Mouse (Mus musculus): ENCODE results near the gene Qpctl.

Gene Qpctl

DNA sequence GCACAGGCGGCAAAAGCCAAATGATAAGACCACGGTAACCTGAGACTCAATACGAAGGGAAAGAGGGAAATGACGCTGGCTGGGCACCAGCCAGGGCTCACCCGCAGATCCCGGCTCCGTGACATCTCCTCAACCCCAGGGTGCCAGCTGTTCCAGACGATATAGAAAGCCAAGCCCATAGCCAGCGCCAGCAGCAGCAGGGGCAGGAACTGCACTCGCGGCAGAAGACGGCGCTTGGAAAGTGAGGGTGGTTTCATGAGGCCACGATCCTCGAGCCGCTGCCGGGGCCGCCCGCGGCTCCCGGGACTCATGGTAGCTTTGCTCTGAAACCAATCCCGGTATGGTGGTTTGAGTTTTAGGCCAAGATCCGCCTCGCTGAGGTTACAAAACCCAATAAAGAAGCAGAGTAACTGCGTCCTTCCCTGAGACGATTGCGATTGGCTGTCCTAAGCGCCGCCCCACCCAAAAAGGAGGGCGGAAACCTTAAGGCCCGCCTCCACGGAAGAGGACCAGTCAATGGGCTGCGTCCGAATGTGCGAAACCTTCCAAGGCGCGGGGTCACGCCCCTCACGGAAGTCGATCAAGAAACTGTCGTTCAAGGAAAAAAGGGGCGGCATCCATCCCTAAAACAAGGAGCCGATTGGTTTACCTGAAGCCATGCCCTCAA, at the start of gene Qpctl:
Gene Qpctl (minus strand): TSS at position 417 of the 667 bp plus-strand sequence.
- peak; percentile 89 for ATAC-seq (ENCODE audit: insufficient number of reproducible peaks, low FRiP score, low TSS enrichment)

DNA sequence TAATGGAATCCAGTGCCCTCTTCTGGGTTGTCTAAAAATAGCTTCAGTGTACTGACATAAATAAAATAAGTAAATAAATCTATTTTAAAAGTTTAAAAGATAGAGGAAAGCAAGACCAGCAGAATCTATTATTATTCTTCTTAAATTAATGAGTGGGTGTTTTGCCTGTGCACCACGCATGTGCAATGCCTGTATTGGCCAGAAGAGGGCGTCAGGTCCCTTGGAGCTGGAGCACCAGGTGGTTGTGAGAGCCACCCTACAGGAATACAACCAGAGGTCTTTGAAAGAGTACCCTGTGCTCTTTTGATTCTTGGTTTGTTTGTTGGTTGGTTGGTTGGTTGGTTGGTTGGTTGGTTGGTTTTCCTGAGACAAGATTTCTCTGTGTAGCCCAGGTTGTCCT, 48.9 kb upstream of the Qpctl start:
- ATAC-seq (ENCODE audit: insufficient number of reproducible peaks, low FRiP score, low TSS enrichment): no peak

DNA sequence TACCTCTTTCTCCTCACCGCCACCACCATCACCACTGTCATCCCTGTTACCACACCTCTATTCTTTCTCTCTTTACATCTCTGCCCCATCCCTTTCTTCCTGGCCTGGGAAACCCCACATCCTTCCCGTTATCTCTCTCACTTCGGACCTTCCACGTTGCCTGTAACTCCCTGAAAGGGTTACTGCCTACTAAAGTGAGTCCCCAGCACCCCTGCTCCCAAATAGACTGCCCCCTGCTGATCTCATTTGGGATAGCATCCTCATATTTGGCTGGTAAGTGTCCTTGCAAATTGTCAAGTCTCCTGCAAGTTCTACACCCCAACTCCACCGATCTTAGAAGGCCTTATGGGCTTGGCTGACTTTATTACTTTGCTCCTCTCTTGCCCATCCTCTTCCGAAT, 47.6 kb upstream of the Qpctl start:
- ATAC-seq (ENCODE audit: insufficient number of reproducible peaks, low FRiP score, low TSS enrichment): no peak

DNA sequence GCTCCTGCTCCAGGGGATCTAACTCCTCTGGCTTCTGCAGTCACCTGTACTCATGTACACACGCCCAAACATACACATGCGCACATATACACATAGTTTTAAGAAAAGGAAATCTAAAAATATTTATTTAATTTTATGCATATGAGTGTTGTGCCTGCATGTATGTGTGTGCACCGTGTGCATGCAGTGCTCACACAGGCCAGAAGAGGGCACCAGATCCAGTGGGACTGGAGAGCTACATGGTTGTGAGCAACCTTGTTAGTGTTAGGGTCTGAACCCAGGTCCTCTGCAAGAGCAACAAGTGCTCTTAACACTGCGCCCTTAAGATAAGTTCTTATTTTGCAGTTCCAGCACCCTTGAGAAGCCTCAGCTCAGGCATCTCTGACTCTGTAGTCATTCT, 45.6 kb upstream of the Qpctl start:
- ATAC-seq (ENCODE audit: insufficient number of reproducible peaks, low FRiP score, low TSS enrichment): no peak

DNA sequence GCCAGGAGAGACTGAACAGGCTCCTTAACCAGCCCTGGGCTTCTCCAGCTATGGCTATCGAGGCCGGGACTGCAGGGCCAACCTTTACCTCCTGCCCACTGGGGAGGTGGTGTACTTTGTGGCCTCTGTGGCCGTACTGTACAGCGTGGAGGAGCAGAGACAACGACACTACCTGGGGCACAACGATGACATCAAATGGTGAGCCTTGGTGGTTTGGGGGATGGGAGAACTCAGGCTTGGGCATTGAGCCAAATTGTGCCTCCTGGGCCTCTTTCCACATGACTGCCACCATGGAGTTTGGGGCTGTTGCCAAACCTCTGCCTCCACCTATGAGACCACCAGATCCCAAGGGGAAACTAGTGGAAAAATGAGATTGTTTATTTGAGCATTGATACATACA, 35.7 kb upstream of the Qpctl start:
- ATAC-seq (ENCODE audit: insufficient number of reproducible peaks, low FRiP score, low TSS enrichment): no peak

DNA sequence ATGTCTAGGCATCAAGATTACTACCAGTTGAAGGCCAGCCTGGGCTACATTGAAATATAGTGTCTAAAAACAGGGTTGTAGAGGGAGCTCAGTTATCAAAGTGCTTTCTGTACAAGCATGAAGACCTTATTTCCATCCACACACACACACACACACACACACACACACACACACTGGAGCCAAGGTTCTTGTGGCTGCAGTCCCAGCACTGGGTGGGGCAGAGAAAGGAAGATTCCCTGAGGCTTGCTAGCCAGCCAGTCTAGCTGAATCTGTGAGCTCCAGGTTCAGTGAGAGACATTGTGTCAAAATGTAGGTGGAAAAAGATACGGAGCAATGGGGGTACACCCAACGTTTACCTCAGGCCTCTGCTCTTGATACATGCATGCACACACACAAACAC, 35.2 kb upstream of the Qpctl start:
- no peak for ATAC-seq (ENCODE audit: insufficient number of reproducible peaks, low FRiP score, low TSS enrichment)

DNA sequence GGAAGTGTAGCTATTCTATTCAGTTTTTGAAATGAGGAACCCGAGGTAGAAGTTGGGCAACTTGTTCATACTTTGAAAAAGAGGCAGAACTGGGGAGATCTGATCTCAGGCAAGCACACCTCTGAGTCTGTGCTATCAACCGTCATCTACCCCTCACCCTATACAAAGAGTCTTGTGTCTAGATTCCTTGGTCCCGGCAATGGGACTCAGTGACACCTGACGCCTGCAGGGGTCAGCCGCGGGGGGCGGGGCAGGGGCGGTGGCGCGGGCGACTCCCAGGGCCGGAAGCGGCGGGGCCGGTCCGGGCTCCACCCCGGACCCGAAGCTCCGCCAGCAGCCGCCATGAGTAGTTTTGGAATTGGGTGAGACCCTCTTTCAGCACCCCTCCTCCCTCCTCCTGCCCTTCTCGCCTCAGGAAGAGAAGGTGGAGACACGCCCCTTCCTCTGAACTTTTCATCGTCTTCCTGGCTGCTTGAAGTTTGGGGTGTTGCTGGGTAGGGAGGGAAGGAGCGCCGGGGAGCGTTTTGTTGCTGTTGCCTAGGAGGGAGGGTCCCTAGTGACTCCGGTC, 31.9 kb upstream of the Qpctl start:
- ATAC-seq (ENCODE audit: insufficient number of reproducible peaks, low FRiP score, low TSS enrichment): no peak

DNA sequence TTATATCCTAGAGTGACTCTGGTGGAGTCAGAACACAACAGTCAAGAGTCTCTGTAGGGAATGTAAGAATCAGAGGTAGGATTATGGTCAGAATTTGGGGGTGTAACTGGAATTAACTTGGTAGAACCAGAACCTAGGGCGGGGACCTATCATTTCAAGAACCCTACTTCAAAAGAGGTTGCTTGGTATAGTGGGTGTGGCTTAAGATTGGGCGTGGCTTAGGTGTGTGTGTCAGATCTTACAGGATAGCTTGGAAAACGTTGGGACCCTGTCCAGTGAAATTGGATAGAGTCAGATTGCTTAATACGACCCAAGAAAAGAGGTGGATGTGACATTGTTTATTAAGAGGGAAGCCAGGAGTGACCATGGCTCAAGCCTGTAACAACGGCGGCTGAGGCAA, 30.8 kb upstream of the Qpctl start:
- no peak for ATAC-seq (ENCODE audit: insufficient number of reproducible peaks, low FRiP score, low TSS enrichment)

DNA sequence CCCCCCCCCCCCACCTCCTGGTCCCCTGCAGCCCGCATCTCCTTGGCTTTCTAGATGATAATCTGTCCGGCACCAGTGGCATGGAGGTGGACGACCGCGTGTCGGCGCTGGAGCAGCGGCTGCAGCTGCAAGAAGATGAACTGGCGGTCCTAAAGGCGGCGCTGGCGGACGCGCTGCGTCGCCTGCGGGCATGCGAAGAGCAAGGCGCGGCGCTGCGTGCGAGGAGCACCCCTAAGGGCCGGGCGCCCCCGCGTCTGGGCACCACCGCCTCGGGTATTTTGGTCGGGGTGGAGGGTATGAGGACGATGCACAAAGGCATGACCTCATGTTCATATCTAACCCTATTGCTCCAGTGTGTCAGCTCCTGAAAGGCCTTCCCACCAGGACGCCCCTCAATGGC, 30.1 kb upstream of the Qpctl start:
- ATAC-seq (ENCODE audit: insufficient number of reproducible peaks, low FRiP score, low TSS enrichment): no peak

DNA sequence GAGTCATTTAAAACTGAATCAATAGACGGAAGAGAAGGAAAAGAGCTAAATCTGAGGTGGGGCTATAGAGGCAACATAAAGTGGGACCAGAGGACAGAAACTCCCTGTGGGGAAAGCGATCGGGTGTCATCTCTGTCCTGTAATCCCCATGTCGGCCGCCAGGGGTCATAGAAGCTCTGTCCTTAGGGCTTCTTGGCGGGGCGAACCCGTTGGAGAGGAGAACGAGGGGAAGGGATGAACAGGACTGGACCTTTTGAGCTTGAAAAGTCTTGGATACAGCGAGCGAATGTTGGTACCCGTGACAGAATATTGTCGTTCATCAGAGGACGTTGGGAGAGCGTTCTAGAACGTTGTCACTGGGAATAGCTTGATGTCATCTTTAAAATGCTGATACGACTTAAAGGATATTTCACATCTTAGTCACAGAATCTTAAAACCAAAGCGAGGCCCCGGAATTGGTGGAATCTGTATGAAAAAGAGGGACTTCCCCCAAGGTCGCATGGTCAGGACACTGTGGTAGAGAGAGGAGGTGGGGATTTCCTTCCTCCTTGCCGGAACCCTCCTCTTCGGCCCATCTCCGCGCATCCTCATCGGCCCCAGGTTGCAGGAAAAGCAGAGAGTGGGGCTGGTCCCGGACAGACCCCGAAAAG, 29.5 kb upstream of the Qpctl start:
- ATAC-seq (ENCODE audit: insufficient number of reproducible peaks, low FRiP score, low TSS enrichment): no peak

DNA sequence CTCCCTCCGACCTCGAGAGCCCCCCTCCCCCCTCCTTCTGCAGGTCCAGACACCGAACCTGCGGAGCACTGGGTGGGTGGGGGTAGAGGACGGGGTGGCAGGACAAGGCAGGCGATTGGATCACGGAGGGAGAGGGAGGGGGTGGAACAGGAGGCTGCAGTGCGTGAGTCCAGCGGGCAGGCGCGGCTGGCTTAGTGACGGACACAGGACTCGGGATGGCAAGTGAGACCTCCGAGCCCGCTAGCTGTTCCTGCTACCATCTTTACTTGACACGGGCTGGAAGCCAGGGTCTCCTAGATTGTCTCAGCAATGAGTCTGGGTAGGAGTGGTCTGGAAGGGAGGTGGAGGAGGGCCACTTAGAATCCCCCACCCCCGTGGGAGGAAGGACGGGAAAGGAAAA, 28.9 kb upstream of the Qpctl start:
- ATAC-seq (ENCODE audit: insufficient number of reproducible peaks, low FRiP score, low TSS enrichment): 0 out of 2 replicates have a peak, but pooled peaks have one; percentile 27

DNA sequence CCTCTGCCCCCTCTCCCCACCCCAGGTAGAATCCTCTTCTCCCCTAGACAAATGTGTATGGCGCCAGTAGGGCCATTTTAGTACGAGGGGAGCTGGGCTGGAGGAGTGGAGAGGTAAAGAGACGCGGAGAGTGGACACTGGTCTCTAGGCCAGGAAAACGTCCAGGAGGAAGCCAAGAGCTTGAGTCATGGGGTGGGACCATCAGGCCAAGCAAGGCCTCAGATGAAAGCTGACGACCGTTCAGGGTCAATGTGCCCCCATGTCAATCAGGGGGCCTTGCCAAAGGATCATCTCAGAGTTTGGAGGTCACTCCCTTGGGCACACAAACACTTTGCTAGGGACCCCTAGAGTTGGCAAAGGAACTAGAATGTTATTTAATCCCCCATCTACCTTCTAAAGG, 28.1 kb upstream of the Qpctl start:
- no peak for ATAC-seq (ENCODE audit: insufficient number of reproducible peaks, low FRiP score, low TSS enrichment)

DNA sequence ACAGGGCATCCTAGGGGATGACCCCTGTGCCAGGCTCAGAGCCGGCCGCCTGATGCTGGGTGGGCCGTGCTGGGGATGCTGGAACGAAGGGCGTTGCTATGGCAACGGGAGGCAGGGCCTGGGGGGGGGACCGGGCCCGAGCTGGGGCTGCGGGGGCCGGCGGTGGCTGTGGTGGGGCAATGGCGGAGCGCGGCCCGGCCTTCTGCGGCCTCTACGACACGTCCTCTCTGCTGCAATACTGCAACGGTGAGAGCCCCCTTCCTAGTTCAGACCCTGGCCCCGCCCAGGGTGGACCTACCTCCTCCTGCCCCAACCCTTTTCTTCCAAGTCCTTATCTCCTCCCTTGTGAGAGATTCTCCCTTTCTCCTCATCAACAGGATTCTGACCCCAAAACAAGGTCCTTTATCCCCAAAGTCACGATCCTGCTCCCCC, 27.4 kb upstream of the Qpctl start:
- no peak for ATAC-seq (ENCODE audit: insufficient number of reproducible peaks, low FRiP score, low TSS enrichment)

DNA sequence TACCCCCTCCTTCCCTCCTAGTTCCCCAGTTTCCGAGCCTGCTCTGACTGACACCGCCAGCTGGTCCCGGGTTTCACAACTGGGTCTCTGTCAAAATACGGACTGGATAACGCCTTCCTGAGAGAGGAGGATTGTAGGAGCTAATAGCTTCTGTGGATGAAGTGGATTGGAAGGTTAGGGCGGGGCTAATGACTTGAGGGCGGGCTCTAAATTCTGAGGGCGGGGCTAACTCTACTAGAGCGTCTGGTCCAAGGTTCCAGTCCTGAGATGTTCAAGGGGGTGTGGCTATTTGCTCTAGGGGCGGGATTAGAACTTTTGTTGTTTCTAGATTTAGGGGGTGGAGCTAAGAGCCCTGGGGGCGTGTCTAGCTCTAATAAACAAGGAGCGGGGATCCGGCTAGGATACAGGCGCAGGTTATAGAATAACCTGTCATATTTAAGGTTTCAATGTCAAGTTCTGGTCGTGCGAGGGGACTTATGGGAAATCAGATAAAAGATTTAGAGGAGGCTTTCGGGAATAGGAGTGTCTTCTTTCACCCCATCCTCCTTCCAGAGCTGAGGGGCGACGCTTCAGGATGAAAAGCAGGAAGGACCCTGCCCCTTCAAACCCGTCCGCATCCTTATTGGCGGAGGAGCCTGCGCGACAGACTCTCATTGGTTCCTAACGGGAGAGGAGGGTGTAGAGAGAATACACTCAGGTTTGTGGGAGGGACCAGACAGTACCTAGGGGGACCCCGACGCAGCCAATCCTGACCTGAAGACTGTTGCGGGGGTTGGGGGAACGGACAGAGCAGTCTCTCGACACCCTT, 26.8 kb upstream of the Qpctl start, which contains the start of gene Eml2:
Gene Eml2 (plus strand): TSS at position 714 of the 808 bp plus-strand sequence.
- ATAC-seq (ENCODE audit: insufficient number of reproducible peaks, low FRiP score, low TSS enrichment): peak; percentile 85

DNA sequence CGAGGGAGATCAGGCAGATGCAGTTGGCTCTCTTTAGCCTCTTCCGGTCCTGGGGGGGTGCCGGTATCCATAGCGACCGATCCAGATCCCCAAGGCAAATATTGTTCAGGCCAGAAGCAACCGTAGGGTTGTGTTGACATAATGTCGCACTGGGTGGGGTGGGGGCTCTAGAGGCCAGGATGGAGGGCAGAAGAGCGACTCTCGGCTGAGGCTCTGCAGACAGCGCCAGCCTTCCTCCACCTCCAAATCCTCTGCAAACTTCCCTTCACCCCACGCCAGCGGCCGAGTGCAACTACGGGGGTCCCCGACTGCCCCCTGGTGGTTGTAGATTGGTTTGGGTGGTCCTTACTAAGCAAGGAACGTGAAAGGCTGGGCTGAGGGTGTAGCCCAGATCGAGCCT, 23.8 kb upstream of the Qpctl start:
- ATAC-seq (ENCODE audit: insufficient number of reproducible peaks, low FRiP score, low TSS enrichment): no peak

DNA sequence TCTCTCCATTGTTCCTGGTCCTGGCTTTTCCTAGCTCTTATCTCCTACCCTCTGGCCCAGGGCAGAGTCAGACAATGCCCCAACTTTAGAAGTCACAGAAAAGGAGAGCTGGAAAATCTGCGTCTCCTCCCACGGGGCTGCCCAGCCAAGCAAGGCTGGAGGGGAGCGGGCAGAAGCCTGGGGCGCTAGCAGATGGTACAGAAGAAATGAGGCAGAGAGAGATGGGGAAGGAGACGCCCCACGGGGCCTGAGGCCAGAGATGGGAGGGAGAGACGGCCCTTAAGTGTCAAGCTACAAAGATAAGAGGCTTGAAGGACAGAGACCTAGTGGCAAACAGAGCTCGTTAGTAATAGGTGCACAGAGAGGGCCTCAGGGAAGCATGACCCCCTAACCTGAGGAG, 22.7 kb upstream of the Qpctl start:
- no peak for ATAC-seq (ENCODE audit: insufficient number of reproducible peaks, low FRiP score, low TSS enrichment)

DNA sequence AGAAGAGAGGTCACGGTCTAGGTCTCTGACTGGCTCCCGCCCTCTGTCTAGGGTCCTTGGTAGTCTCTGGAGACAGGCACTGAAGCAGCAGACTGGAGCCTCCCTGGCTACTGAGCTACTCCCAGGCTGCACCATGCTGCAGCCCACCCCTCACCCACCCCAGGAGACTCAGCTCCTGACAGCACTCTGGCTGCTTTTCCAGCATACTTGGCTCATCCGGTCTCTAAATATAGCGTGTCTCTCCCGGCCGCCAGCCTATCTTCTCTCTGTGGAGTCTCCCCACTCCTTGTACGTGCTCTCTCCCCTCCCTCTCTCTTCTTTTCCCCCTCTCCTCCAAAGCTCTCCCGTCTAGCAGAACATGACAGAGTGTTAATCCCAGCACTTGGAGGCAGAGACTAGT, 21.1 kb upstream of the Qpctl start:
- ATAC-seq (ENCODE audit: insufficient number of reproducible peaks, low FRiP score, low TSS enrichment): no peak

DNA sequence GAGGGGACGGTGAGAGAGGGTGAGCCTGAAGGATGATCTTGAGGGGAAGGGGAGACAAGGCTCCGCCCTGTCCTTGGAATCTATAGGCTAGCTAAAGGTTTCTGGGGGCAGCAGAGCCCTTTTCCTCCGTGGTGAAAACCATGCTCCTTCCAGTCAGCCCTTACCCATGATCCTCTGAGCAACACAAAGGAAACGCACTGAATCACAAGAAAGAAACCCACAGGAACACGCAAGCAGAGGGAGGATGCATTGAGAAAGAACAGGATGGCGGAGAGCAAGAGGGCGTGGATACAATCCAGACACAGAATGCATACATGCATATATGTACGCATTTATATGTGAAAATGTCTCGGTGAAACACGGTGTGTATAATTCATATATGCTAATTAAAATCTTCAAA, 20.4 kb upstream of the Qpctl start:
- ATAC-seq (ENCODE audit: insufficient number of reproducible peaks, low FRiP score, low TSS enrichment): no peak

DNA sequence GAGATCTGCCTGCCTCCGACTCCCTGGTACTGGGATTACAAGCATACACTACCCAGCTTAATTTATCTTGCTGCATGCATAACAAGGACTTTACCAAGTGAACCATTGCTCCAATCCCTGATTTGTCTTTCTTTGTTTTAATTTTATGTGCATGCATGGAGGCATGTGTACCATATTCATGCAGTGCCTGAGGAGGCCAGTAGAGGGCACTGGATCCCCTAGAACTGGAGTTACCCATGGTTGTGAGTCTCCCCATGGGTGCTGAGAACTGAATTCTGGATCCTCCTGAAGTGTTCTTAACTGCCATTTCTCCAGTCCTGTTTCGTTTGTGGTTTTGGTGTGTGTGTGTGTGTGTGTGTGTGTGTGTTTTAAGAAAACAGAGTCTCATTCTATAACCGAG, 17.9 kb upstream of the Qpctl start:
- no peak for ATAC-seq (ENCODE audit: insufficient number of reproducible peaks, low FRiP score, low TSS enrichment)

DNA sequence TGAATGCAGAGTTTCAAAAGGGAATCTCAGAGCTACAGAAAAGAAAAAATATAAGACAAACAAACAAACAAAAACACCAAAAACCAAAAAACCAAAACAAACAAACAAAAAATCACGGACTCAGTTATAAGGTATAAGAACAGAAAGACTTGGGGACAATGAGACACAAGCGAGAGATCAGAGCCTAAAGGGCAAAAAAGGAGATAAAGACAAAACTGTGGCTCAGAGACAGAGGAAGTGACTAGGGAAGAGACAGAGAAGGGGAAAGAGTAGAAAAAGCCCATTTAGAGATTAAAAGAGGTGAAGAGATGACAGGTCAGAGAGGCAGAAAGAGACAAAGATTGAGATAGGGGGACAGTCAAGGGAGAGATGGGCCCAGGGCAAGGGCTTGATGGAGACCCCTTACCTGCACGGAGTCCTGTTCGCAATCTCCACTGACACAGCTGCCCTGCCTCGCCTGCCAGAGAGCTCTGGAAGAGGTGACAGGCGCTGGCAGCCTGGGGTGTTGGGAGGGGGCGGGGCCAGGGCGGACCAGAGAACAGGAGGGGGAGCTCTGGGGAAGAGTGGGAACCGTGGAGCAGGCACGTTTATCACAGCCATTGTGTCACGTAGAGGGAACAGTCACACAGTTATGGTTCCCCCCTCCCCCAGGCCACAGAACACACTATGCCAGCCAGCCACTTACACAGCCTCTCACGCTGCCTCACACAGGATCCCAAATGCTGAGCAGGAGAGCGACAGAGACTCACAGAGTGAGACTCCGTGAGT, 16.7 kb upstream of the Qpctl start, which contains the start of gene Gipr:
Gene Gipr (minus strand): TSS at position 472 of the 768 bp plus-strand sequence.
- ATAC-seq (ENCODE audit: insufficient number of reproducible peaks, low FRiP score, low TSS enrichment): no peak
